Mouse (Mus musculus) gastrocnemius, postnatal 10 days (tissue): Measurements from ENCODE around the gene Shh. TPM values are rescaled to one million over a fixed set of nuclear protein-coding genes. Genes with fewer than 3 reads are reported as not detected.
A peak's percentile ranks its signal among the peaks of the same experiment; 100 is the strongest.

ENCODE experiments used
- DNase-seq: peaks from one replicate; pipeline ENCODE4 v3.0.0; 2021; ENCODE audit warnings: mixed read lengths
- long read RNA-seq, 2 experiments: library from polyadenylated mRNA; stranded (forward); transcript quantifications; one replicate each; pipeline ENCODE4 v2.0.0; 2021
- total RNA-seq, 2 experiments: library from RNA; stranded (reverse); gene quantifications; 2 replicates each; pipeline ENCODE4 v1.2.3; 2021

Gene Shh
- total RNA-seq = not detected
- long read RNA-seq, experiment 1 = 0 reads
- long read RNA-seq, experiment 2 = 0 reads

GRCm38 (mm10) chr5:28466760-28467306 lies at the start of gene Shh:
Gene Shh, minus strand, starts transcription at chr5:28467256.
- no peak for DNase-seq

GRCm38 (mm10) chr5:28500792-28501439 lies 33.9 kb upstream of the Shh start:
- no peak for DNase-seq

GRCm38 (mm10) chr5:28498846-28499245 lies 31.8 kb upstream of the Shh start:
- DNase-seq = no peak

- no peak for DNase-seq
Measured at GRCm38 (mm10) chr5:28495712-28496650, 28.9 kb upstream of the Shh start.

GRCm38 (mm10) chr5:28493550-28493949 lies 26.5 kb upstream of the Shh start:
- DNase-seq = no peak

GRCm38 (mm10) chr5:28482991-28483390 lies 15.9 kb upstream of the Shh start:
- DNase-seq = no peak

GRCm38 (mm10) chr5:28481730-28482129 lies 14.7 kb upstream of the Shh start:
- DNase-seq = no peak

- no peak for DNase-seq
Measured at GRCm38 (mm10) chr5:28476389-28477379, 9.6 kb upstream of the Shh start.

- no peak for DNase-seq
Measured at GRCm38 (mm10) chr5:28473556-28473955, 6.5 kb upstream of the Shh start.

- peak; percentile 60 for DNase-seq
Measured at GRCm38 (mm10) chr5:28469525-28470202, 2.6 kb upstream of the Shh start.

- no peak for DNase-seq
Measured at GRCm38 (mm10) chr5:28466351-28466750, 705 bp downstream of the Shh start.

GRCm38 (mm10) chr5:28465526-28465925 lies 1.5 kb downstream of the Shh start:
- DNase-seq = no peak

- DNase-seq = no peak
Measured at GRCm38 (mm10) chr5:28465099-28465406, 2.0 kb downstream of the Shh start.

GRCm38 (mm10) chr5:28464361-28465098 lies 2.5 kb downstream of the Shh start:
- no peak for DNase-seq

- DNase-seq = no peak
Measured at GRCm38 (mm10) chr5:28463656-28464055, 3.4 kb downstream of the Shh start.

GRCm38 (mm10) chr5:28462741-28463590 lies 4.1 kb downstream of the Shh start:
- no peak for DNase-seq

GRCm38 (mm10) chr5:28461376-28461775 lies 5.7 kb downstream of the Shh start:
- DNase-seq = no peak

GRCm38 (mm10) chr5:28460556-28461350 lies 6.3 kb downstream of the Shh start:
- no peak for DNase-seq
